Mouse (Mus musculus) liver, adult 2 months (tissue): ENCODE measurements around the gene Sumf1.

Experiments used
- CTCF ChIP-seq: fragments of 200-500 bp; IDR thresholded peaks from 2 replicates; pipeline ENCODE4 v1.5.1; 2011; ENCODE audit warnings: low read depth, low read length, control low read depth
- POLR2A ChIP-seq: fragments of 200-500 bp; IDR thresholded peaks from 2 replicates; pipeline ENCODE4 v1.6.1; 2011; ENCODE audit warnings: low read length, control low read depth; ENCODE audit not compliant: insufficient read depth; ENCODE audit errors: extremely low read depth

DNA sequence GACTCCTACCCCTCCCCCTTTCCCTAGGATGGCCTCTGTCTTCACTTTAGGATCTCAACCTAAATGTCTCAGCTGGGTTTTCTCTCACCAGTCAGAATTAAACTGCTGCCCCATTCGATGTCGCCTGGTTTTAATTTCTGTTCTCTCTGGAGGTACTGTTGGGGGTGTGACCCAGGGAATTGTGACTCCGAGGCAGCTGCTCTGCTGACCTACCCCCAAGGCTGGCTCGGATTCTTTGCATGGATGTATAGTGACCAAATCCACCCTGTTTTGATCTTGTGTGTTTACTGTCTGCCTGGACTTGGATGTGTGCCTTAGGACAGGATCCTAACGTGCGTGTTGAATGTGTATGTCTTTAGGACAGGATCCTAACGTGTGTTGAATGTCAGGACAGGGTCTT, 40.8 kb upstream of the Sumf1 start:
- TF ChIP-seq CTCF (no peak), POLR2A (no peak)
